Mouse (Mus musculus) bone marrow macrophage, adult 2 months (primary cell): ENCODE data around the gene Syt7.

Experiments
- CTCF ChIP-seq: IDR thresholded peaks from 2 replicates; pipeline ENCODE4 v1.5.1; 2012; ENCODE audit warnings: low read depth, mild to moderate bottlenecking, low read length, moderate library complexity
- POLR2A ChIP-seq: IDR thresholded peaks from 2 replicates; pipeline ENCODE4 v1.6.1; 2012; ENCODE audit warnings: mild to moderate bottlenecking, low read depth, low read length, borderline replicate concordance

- TF ChIP-seq POLR2A = no peak
- peak; percentile 83 for TF ChIP-seq CTCF
Measured at GRCm38 (mm10) chr19:10435908-10436307, 47.0 kb downstream of the Syt7 start.
